Mouse (Mus musculus) G1E-ER4 (cell line): ENCODE results near the gene Sbf2. TPM values are rescaled to one million over a fixed set of nuclear protein-coding genes. Genes with fewer than 3 reads are reported as not detected.

Source experiments
- GATA1 ChIP-seq: IDR thresholded peaks from one replicate; pipeline ENCODE4 v1.8.0; 2012; ENCODE audit warnings: low read length, inconsistent platforms
- polyA plus RNA-seq: library from polyadenylated mRNA; stranded (reverse); fragments of >175 nt; gene quantifications from 2 replicates; pipeline ENCODE4 v1.2.3, GENCODE M21; 2012

Gene Sbf2
- polyA plus RNA-seq, 1 experiment: not detected

GRCm38 (mm10) chr7:110286198-110286732, 328.5 kb downstream of the Sbf2 start:
- no peak for TF ChIP-seq GATA1

- no peak for TF ChIP-seq GATA1
Observed at GRCm38 (mm10) chr7:110285849-110286151, 328.9 kb downstream of the Sbf2 start.

- no peak for TF ChIP-seq GATA1
Observed at GRCm38 (mm10) chr7:110285076-110285848, 329.5 kb downstream of the Sbf2 start.

DNA sequence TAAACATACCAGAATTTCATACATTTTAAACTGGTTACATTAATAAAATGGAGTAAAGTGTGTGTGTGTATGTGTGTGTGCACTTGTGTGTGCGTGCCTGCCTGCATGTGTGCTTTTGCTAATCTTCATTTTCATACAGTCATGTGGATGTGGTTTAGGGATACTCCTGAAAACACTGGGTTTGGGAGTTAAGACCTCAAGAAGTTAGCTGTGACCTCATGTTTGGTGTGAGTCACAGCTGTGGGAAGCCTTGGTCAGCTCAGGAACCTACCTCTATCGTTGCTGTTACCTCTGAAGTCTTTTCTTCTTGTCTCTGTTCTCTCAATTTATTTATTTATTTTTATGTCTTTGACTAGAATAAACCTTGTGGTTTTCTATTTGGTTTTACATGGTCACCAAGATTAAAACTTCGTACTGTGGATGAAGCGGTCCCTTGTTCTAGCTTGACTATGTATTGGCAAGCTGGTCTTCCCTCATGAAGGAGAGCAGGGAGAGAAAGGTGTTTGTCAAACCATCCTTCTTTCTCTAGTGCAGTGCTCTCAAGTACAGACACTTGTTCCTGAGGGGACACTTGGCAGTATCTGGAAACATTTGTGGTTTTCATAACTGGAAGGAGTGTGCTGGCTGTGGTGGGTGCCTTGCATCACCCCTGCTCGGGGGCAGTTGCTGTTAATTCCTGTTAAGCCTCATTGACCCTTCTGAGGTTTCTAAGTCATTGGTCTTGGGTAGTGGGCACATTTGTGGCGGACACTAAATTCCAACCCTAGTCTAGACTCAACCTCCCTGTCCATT, 331.0 kb downstream of the Sbf2 start:
- TF ChIP-seq GATA1: no peak

DNA sequence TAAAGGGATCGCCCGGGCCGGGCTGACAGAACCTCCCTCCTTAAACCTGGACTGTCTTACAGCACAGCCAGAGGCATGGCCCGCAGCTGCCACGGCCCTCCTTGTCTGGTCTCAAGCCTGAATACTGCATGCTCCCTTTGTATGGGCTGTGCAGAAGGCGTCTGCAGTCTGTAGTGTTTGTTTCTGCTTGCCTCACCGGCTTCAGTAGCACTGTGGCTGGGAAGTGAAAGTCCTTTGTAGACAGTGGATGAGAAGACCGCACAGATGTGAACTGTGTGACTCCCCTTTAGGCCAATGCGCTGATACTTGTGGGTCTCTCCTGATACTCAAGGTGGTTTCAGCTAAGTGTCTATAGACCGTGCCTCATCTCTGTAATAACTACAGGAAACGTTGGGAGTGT, 331.9 kb downstream of the Sbf2 start:
- TF ChIP-seq GATA1: no peak

- TF ChIP-seq GATA1: no peak
Observed at GRCm38 (mm10) chr7:110281435-110282256, 333.1 kb downstream of the Sbf2 start.

DNA sequence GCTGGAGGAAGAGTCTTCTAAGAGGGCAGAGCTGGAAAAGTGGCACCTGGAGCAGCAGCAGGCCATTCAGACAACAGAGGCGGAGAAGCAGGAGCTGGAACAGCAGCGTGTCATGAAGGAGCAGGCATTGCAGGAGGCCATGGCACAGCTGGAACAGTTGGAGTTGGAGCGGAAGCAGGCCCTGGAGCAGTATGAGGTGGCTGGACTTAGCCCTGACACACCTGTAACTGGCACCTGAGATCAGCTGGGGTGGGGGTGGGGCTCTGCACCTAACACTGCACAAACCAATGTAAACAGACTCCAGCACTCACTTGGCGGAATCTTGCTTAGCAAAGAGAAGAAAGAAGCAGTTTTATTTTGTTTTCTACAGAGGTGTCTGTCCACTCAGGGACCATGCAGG, 335.5 kb downstream of the Sbf2 start:
- no peak for TF ChIP-seq GATA1

GRCm38 (mm10) chr7:110277734-110278245, 336.9 kb downstream of the Sbf2 start:
- TF ChIP-seq GATA1: no peak

DNA sequence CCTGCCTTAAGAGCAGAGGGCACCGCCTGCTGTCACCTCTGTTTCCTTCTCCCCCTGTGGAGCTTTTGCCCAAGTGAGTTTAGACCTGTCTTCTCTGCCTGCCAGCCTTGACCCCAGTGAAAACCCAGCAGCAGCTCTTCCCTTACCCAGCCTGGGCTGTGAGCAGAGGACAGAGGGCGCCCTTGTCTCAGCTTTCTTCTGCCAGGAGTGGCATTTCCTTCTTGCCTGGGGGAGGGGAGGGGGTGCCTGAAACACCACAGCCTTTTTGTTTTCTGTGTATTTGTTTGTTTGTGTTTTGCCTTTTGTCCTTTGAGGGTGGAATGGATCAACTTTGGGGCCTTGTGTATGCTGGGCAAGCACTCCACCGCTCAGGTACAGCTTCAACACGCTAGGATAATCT, 342.3 kb downstream of the Sbf2 start:
- TF ChIP-seq GATA1: no peak

- no peak for TF ChIP-seq GATA1
Observed at GRCm38 (mm10) chr7:110271814-110272213, 342.9 kb downstream of the Sbf2 start.

- TF ChIP-seq GATA1: no peak
Observed at GRCm38 (mm10) chr7:110270455-110270854, 344.3 kb downstream of the Sbf2 start.

GRCm38 (mm10) chr7:110269777-110270176, 344.9 kb downstream of the Sbf2 start:
- no peak for TF ChIP-seq GATA1

DNA sequence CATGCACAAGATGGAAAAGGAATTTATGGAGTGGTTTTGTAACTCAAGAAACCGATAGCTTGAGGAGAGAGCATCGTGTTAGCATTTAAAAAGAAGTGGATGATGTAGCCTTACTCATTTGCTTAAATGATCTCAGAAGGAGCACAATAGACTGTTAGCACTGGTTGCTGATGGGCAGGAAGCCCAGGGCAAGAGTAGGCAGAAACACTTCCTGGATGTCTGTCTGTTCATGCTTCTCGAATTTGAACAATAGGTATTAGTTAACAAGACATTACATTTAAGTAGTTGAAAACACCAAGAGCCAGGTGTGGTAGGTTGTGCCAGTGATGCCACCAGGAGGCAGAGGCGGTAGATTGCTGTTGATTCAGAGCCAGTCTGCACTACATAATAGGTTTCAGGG, 346.2 kb downstream of the Sbf2 start:
- no peak for TF ChIP-seq GATA1

DNA sequence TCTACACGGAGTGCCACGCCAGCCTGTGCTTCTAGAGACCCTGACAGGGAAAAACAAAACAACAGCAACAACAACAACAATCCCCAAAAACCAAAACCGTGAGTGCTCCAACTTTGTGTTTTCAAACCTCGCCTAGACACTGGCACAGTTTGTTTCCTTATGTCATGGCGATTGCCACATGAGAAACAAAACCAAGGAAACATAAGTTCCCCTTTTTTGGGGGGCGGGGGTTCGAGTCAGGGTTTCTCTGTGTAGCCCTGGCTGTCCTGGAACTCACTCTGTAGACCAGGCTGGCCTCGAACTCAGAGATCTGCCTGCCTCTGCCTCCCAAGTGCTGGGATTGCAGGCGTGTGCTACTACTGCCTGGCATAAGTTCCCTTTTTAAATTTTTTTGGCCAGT, 346.7 kb downstream of the Sbf2 start:
- TF ChIP-seq GATA1: no peak

DNA sequence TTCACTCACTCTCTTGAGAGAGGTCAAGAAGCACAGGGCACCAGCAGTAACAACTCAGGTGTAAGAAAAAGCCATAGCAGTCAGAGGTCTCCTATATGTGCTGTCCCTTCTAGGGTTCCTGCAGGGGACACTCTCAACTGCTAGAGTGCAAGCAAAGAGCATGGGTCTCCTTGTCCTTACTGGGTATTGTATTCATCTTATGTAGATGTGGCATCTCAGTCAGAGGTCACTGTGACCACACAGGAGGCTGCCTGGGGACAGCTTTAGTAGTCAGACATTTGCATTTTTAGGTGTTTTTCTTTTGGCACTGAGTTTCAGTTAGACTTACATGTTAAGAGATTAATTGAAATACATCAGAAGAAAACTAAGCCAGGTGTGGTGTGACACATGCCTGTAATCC, 347.7 kb downstream of the Sbf2 start:
- no peak for TF ChIP-seq GATA1

DNA sequence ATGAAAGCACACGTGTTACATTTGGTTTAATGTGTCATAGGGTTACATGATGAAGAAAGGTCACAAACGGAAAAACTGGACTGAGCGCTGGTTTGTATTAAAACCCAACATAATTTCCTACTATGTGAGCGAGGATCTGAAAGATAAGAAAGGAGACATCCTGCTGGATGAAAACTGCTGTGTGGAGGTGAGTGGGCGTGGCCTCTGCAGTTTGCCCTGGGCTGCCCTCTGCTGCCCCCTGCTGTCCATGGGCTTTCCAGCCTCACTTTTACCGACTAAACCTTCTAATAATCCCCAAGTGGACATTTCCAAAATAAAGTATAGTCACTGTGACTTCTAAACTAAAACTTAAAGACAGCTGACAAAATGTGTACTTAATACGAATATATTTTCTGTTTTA, 348.9 kb downstream of the Sbf2 start:
- no peak for TF ChIP-seq GATA1
